Mouse (Mus musculus) left cerebral cortex, postnatal 25 days (tissue): Measurements from ENCODE around the gene Sept8. TPM values are rescaled to one million over a fixed set of nuclear protein-coding genes. Genes with fewer than 3 reads are reported as not detected.

ENCODE experiments used
- DNase-seq, 2 experiments: peaks; one replicate each; pipeline ENCODE4 v3.0.0; 2022; ENCODE audit warnings: low spot score in 2 of 2, mixed read lengths in 1 of 2
- intact Hi-C: fragments of 180-260 bp; cut with DNase I; formaldehyde crosslinking; loops from one replicate; pipeline ENCODE4 v1.15.1; 2025
- total RNA-seq, 2 experiments: library from RNA; stranded (reverse); gene quantifications; 2 replicates each; pipeline ENCODE4 v1.2.3; 2021

Sept8 gene
- total RNA-seq, 2 experiments from 2014 or later, result 299 to 327 TPM

- intact Hi-C loops, result no loop called here
- DNase-seq, result peak in 1 of 2 experiments; percentile 52
Measured at GRCm38 (mm10) chr11:53491954-53492401, 27.1 kb upstream of the Sept8 start.

GRCm38 (mm10) chr11:53493243-53493955, 25.7 kb upstream of the Sept8 start:
- DNase-seq, result no peak
- intact Hi-C loops, result no loop called here

DNA sequence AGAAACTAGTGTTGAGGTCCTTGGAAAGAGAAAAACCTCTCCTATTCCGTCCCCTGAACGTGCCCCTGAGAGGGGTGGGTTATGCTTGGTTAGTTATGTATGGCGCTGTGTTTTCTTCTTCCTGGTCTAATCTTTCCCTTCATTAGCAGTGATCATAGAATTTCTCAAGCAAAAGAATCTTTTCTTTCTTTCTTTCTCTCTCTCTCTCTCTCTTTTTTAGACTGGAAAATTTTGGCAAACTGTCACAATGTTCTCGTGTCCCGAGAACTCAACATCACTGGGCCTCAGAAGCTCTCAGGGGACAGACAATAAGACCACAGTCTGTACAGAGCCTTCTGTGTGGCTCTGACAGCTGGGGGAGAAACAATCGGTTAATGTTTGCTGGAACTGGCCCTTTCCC, 23.6 kb upstream of the Sept8 start:
- no peak for DNase-seq
- intact Hi-C loops, result no loop called here

GRCm38 (mm10) chr11:53496946-53497345, 22.1 kb upstream of the Sept8 start:
- peak; percentile 52 to 92 for DNase-seq
- intact Hi-C loops, result no loop called here

GRCm38 (mm10) chr11:53500569-53500968, 18.5 kb upstream of the Sept8 start:
- DNase-seq, result no peak
- intact Hi-C loops, result no loop called here

DNA sequence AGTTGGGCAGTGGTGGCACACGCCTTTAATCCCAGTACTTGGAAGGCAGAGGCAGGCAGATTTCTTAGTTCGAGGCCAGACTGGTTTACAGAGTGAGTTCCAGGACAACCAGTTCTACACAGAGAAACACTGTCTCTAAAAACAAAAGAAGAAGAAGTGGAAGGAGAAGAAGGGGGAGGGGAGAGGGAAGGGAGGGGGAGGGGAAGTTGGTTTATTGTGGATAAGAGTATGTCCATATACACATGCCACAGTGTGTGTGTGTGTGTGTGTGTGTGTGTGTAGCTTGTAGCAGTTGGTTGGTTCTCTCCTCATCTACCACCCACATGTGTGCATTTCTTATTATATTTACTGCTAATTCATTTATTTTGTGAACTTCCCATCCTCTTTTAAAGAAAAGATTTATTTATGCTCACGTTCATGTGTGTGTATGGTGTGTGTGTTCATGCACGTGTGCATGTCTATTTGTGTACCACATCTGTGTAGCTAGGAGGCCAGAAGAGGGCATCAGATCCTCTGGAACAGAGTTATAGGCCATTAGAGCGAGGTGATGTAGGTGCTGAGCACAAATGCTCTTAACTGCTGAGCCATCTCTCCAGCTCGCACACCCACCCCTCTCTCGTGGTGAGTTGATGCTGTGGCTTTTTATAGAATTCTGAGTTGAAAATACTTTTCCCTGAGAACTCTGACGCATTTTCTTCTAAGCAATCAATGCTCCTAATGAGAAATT, 16.9 kb upstream of the Sept8 start:
- peak; percentile 54 to 85 for DNase-seq
- intact Hi-C loops, result loop anchor here (1.0 to 2.0 kb wide), 2 partner anchors 19 to 32 kb away; partner anchors contain the start of gene Gm9837

DNA sequence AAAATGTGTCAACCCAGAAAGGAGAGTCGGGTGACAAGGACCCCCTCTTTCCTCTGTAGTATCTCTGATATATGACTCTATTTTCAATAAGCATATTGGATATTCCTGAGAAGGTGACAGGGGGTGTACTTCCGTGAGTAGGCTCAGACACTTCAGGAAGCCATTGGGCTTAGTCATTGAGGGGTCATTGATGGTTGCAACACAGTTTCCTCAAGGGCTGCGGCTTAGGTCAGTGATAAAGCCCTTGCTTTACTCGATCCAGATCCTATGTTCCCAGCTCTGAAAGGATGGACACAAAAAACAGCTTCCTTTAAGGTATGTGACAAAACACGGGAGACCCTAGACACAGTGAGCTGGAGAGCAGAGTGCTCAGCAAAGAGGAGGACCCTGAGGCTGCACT, 15.3 kb upstream of the Sept8 start:
- no peak for DNase-seq
- intact Hi-C loops, result loop anchor here (2.0 kb wide), 1 partner anchor 17 kb away; no protein-coding TSS in a partner anchor

DNA sequence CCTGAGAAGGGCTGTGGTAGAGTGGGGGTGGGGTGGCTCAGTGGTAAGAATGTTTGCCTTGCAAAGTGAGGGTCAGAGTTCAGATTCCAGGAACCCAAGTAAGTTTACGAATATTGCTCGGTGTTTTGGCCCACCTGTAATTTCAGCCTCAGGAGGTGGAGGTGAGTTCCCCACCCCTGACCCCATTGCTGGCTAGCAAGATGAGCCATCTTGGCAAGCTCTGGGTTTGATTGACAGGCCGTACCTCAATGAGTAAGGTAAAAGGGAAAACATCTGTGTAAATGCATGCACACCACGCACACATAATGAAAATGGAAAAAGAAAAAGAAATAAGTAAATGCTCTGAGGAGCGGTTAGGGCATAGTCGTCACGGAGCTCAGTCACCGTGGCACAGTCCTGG, 14.7 kb upstream of the Sept8 start:
- no peak for DNase-seq
- intact Hi-C loops, result no loop called here

DNA sequence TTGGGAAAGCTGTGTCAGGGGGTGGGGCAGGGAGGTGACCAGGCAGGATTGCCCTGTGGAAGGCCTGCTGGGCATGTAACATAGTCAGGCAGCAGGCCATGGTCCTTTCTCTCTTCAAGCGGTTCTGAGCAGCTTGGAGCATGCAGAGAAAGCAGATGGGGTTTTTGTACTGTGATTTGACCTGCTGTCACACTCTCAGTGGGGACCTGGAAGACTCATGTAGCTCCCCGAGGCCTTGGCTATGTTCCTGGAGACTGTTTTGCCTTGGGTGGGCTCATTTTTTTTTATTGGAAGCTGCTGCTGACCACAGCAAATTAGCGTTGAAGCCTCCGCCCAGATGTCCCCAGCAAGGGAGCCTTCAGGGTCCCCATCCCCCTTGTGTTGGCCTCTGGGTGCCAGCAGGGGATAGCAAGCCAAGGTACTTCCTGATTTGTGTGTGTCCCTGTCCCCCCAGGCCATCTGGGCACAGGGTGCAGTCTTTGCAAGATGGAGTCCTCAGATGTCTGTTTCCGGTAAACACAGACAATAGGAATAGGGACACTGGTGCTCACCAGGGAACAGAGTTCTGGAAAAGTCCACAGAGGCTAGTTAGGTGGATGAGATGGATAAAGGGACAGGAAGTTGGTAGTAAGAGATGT, 13.9 kb upstream of the Sept8 start:
- no peak for DNase-seq
- intact Hi-C loops, result no loop called here

- intact Hi-C loops, result no loop called here
- DNase-seq, result no peak
Measured at GRCm38 (mm10) chr11:53507098-53507805, 11.8 kb upstream of the Sept8 start.

GRCm38 (mm10) chr11:53508152-53508551, 10.9 kb upstream of the Sept8 start:
- intact Hi-C loops, result no loop called here
- no peak for DNase-seq

- intact Hi-C loops, result no loop called here
- DNase-seq, result no peak
Measured at GRCm38 (mm10) chr11:53508591-53508990, 10.5 kb upstream of the Sept8 start.

DNA sequence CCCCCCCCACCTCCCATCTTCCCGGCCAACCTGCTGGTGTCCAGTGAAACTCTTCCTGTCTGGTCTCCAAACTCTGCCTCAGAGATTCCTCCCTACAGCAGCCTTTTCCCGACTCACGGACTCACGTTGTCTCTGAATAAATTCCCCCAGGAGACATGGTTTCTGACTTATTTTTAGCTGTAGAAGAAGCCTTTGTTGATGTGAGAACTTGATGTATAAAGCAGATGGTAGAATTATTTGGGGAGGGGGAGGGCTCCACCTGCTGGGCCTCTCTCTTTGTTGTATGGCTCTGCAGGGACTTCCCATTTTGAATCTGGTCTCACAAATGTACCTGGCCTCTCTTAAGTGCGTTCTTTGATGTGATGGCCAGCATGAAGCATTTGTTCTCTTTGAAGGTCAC, 8.7 kb upstream of the Sept8 start:
- intact Hi-C loops, result no loop called here
- no peak for DNase-seq

DNA sequence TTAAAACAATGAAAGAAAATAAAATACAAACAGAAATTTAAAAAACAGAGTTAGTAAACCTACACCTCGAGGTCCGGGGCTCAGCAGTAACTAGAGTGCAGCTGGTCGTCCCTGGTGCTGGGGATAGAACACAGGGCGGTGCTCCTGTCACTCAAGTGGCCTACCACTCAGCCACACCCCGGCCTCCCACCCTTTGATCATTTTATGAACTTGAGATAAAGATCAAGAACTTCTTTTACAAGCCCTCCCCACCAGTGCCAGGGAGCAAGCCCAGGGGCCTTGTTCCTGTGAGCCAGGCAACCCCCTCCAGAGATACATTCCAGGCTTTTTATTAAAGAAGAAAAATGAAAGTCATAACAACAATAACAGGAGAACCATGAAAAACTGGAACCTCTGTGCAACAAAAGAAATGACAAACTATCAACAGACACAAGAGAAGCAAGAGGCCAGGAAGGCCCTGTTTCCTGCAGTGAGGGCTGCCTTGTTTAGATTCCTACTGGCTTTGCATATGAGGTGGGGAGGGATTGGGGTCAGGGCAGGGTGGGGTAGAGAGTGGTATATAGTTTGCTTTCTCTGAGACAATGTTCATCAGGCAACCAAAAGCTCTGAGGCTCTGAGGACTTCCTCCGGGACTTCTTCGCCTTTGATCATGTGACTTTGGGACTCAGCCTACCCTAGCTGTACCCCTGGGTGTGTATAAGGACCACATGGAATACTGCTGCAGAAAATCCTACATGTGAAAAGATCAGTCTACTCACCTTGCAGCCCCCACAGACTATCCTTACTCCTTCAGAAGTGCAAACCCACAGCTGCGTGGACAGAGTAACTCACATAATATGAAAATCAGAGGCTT, 2.1 kb upstream of the Sept8 start:
- no peak for DNase-seq
- intact Hi-C loops, result no loop called here

GRCm38 (mm10) chr11:53518759-53519158, 298 bp upstream of the Sept8 start:
- intact Hi-C loops, result no loop called here

DNA sequence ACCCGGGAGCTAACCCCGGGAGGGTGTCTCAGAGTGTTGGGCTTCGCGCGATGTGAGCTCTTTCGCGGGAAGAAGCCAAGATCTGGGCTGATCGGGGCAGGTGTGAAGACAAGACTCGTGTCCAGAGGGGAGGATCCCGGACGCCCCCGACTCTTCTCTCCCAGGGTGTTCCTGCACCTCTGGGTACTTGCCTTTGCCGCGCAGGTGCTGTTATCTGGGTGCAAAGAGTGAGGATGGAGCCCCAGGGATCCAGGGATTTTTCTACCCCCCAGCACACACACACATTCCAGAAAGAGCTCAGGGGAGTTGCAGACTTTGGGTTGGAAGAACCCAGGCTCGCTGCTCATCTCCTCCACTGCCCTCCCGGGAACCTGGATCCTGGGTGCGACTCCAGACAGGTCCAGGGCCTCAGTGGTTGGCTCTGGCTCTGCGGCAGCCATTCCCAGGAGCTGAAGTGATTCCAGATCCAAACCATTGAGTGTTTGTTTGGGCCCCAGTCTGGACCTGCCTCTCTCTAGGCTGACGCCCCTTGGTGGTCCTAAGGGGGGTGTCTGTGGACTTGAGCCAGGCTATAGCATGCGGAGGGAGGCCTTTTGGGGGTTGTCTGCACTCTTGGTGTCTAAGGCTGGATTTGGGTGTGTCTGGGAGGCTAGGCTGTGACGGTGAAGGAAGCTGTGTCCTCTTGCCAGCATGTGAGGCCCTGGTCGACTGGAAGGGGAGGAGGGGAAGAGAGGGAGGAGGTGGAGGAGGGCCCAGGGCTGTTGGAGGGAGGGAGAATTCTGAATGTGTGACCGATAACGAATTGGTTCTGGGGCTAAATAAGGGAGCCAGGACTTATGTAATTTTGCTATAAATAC, 1.3 kb downstream of the Sept8 start:
- intact Hi-C loops, result loop anchor here (2.0 kb wide), 3 partner anchors 18 to 50 kb away; partner anchors contain the start of gene Gm9837
- DNase-seq, result peak; percentile 73 to 94

More at GRCm38 (mm10) chr11:53518759-53519158, 298 bp upstream of the Sept8 start:
- no peak for DNase-seq

- intact Hi-C loops, result loop anchor here (2.0 kb wide), 3 partner anchors 18 to 50 kb away; partner anchors contain the start of gene Gm9837
- DNase-seq, result no peak
Measured at GRCm38 (mm10) chr11:53521120-53521820, 2.2 kb downstream of the Sept8 start.
